Comparison of ENCODE assay signal across 13 mouse cellular contexts in the genomic region with DNA sequence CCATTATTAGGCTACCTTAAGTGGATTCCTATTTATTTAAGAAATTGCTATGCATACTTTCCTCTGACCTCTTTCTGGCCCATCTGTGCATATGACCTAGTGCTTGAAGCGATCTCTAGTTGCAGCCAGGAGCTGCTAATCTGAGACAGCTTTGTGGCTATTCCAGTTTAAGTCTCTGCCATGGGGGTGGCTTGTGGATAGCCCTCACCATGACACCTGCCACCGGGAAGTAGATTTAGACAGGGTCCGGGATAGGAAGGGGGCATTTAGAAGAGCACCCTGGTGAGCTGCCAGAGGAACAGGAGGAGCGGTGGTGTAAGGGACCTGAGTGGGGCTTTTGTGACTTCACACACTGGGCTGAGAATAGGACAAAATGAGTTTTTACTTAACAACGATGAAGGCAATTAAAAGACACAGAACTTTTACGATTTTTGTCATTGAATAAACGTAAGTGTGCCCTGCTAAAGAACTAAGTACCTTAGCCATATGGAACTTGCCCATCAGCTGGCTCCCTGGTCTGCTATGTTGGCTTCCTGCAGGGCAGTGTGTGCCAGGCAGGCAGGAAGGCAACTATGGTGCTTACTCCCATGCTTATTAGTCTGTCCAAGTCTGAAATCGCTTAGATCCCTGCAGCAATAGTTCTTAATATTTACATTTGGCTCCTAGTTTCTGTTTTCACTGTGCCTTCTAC.
DNase-seq lines count a peak whose midpoint lies in the region; ATAC-seq and TF ChIP-seq lines count a peak whose summit lies in the region.
"Had no signal": no experiment of that assay in that cellular context is flagged by ENCODE, and none has a peak within 500 bp of the region (broad histone marks: within the 10 kb centered on the region; RNA-seq: fewer than 3 reads in every experiment).

No protein-coding gene starts in this region.

- no peak overlapping the region for H3K9ac ChIP-seq in forebrain, postnatal 0 days
- H3K9ac ChIP-seq in lung, embryonic 15.5 days = no peak overlapping the region
- no peak overlapping the region for H3K9ac ChIP-seq in intestine, embryonic 16.5 days (ENCODE audit: low read depth, low read length)
- H3K9ac ChIP-seq: heart, embryonic 13.5 days; hindbrain, embryonic 13.5 days had no signal

- no peak for ATAC-seq in forebrain, postnatal 0 days
- ATAC-seq in lung, embryonic 15.5 days (ENCODE audit: borderline replicate concordance, extremely low read depth, low FRiP score, low TSS enrichment) = peak; percentile 25; the same call in 1 of the 2 replicates
- ATAC-seq in intestine, embryonic 16.5 days = 0 out of 2 replicates have a peak, but pooled peaks have one; percentile 21

- H3K4me2 ChIP-seq in forebrain, postnatal 0 days (ENCODE audit: low read depth) = no peak overlapping the region
- H3K4me2 ChIP-seq in lung, embryonic 15.5 days = 0 out of 2 replicates have a peak overlapping the region, but pooled peaks have one; percentile 3
- H3K4me2 ChIP-seq in intestine, embryonic 16.5 days (ENCODE audit: low read depth, low read length) = no peak overlapping the region
- H3K4me2 ChIP-seq: heart, embryonic 13.5 days; hindbrain, embryonic 13.5 days had no signal

- peaks cover 5% of the 10 kb centered on the region for H3K36me3 ChIP-seq in forebrain, embryonic 10.5 days (replicated peaks)
- H3K36me3 ChIP-seq in forebrain, postnatal 0 days (ENCODE audit: insufficient read depth) = no peaks in the 10 kb centered on the region
- H3K36me3 ChIP-seq in lung, embryonic 15.5 days = no peaks in the 10 kb centered on the region
- H3K36me3 ChIP-seq in intestine, embryonic 16.5 days (ENCODE audit: control insufficient read depth, insufficient read depth, low read length) = no peaks in the 10 kb centered on the region
- H3K36me3 ChIP-seq: heart, embryonic 13.5 days; hindbrain, embryonic 13.5 days had no signal

- no peaks in the 10 kb centered on the region for H3K9me3 ChIP-seq in forebrain, embryonic 10.5 days
- no peaks in the 10 kb centered on the region for H3K9me3 ChIP-seq in forebrain, postnatal 0 days (ENCODE audit: low read length)
- H3K9me3 ChIP-seq in lung, embryonic 15.5 days = no peaks in the 10 kb centered on the region
- no peaks in the 10 kb centered on the region for H3K9me3 ChIP-seq in intestine, embryonic 16.5 days (ENCODE audit: control insufficient read depth, low read length)
- H3K9me3 ChIP-seq: heart, embryonic 13.5 days; hindbrain, embryonic 13.5 days had no signal

- no peak for TF ChIP-seq CTCF in forebrain, postnatal 0 days (IDR thresholded peaks at IDR 0.05; ENCODE audit: low read depth)

- H3K27ac ChIP-seq in forebrain, embryonic 10.5 days = no peak overlapping the region
- H3K27ac ChIP-seq in forebrain, postnatal 0 days (ENCODE audit: low read depth, low read length) = no peak overlapping the region
- peak overlapping the region; percentile 47 for H3K27ac ChIP-seq in lung, embryonic 15.5 days
- no peak overlapping the region for H3K27ac ChIP-seq in intestine, embryonic 16.5 days (ENCODE audit: low read length)
- H3K27ac ChIP-seq: heart, embryonic 13.5 days; hindbrain, embryonic 13.5 days had no signal

- H3K4me1 ChIP-seq in forebrain, embryonic 10.5 days = peaks cover 18% of the 10 kb centered on the region
- no peaks in the 10 kb centered on the region; the same call in 1 of the 2 replicates for H3K4me1 ChIP-seq in forebrain, postnatal 0 days (ENCODE audit: insufficient read depth)
- peaks cover 23% of the 10 kb centered on the region for H3K4me1 ChIP-seq in lung, embryonic 15.5 days
- peaks cover 6% of the 10 kb centered on the region; the same call in 1 of the 2 replicates for H3K4me1 ChIP-seq in intestine, embryonic 16.5 days (ENCODE audit: control insufficient read depth, insufficient read depth, low read length)

- H3K4me3 ChIP-seq in forebrain, embryonic 10.5 days = no peak overlapping the region
- no peak overlapping the region for H3K4me3 ChIP-seq in forebrain, postnatal 0 days (ENCODE audit: low read depth, low read length)
- no peak overlapping the region for H3K4me3 ChIP-seq in lung, embryonic 15.5 days
- H3K4me3 ChIP-seq in intestine, embryonic 16.5 days (ENCODE audit: low read length) = no peak overlapping the region
- H3K4me3 ChIP-seq: heart, embryonic 13.5 days; hindbrain, embryonic 13.5 days had no signal

- WGBS in forebrain, embryonic 10.5 days = 77% methylated on average over 8 of the region's 8 CpGs
- 56% methylated on average over 8 of the region's 8 CpGs for WGBS in forebrain, postnatal 0 days
- WGBS in lung, embryonic 15.5 days = 55% methylated on average over 8 of the region's 8 CpGs
- 68% methylated on average over 8 of the region's 8 CpGs for WGBS in intestine, embryonic 16.5 days

- no peaks in the 10 kb centered on the region for H3K27me3 ChIP-seq in forebrain, embryonic 10.5 days (ENCODE audit: poor library complexity, severe bottlenecking)
- no peaks in the 10 kb centered on the region for H3K27me3 ChIP-seq in forebrain, postnatal 0 days (ENCODE audit: insufficient read depth, low read length)
- no peaks in the 10 kb centered on the region for H3K27me3 ChIP-seq in lung, embryonic 15.5 days
- no peaks in the 10 kb centered on the region for H3K27me3 ChIP-seq in intestine, embryonic 16.5 days (replicated peaks; ENCODE audit: control insufficient read depth, insufficient read depth, low read length)
- H3K27me3 ChIP-seq: heart, embryonic 13.5 days; hindbrain, embryonic 13.5 days had no signal

- DNase-seq in forebrain, embryonic 10.5 days (ENCODE audit: extremely low spot score, low spot score) = peak; percentile 5
- DNase-seq in forebrain, postnatal 0 days = no peak
- no peak for DNase-seq in lung, postnatal 10 days
- DNase-seq in cerebellum, adult 18-20 months = peak; percentile 43 to 44
- DNase-seq in kidney, adult 18-20 months = no peak
- no peak for DNase-seq in gastrocnemius, postnatal 25 days
- DNase-seq: left cerebral cortex, postnatal 4 days; lung, postnatal 14 days; right cerebral cortex, postnatal 25 days had no signal

Comparison
In these comparisons a context has a peak if more than half of its experiments do, and no peak if none do; other contexts are left out.
1. DNase-seq: peak in forebrain, embryonic 10.5 days (single experiment) and cerebellum, adult 18-20 months (2 of 2); none in forebrain, postnatal 0 days (single experiment), lung, postnatal 10 days (single experiment), kidney, adult 18-20 months (single experiment) and gastrocnemius, postnatal 25 days (single experiment).